Mouse (Mus musculus) hindbrain, postnatal 0 days (tissue): Measurements from ENCODE around the gene Gm10647. TPM values are rescaled to one million over a fixed set of nuclear protein-coding genes. Genes with fewer than 3 reads are reported as not detected.
A peak's percentile ranks its signal among the peaks of the same experiment; 100 is the strongest.
"Not testable (repeated sequence)": the region's sequence is repeated elsewhere in the genome, so short reads cannot be mapped to it uniquely, and the experiment has no call there.

ENCODE experiments used
- ATAC-seq: fragments of 200-750 bp; cut with Nextera tagmentation; 2 replicates; pipeline ENCODE4 v1.8.0; 2017; ENCODE audit warnings: mild to moderate bottlenecking, moderate TSS enrichment, moderate library complexity
- DNase-seq: peaks from one replicate; pipeline ENCODE4 v3.0.0-alpha.2; 2015; ENCODE audit warnings: low spot score
- H3K27ac ChIP-seq: fragments of 300-500 bp; sonication (generic); 2 replicates; pipeline ENCODE4 v1.5.1; 2014; ENCODE audit warnings: mild to moderate bottlenecking
- H3K27me3 ChIP-seq: fragments of 300-500 bp; sonication (generic); 2 replicates; pipeline ENCODE4 v1.6.1; 2014; ENCODE audit warnings: low read length, mixed read lengths; ENCODE audit not compliant: insufficient read depth
- H3K36me3 ChIP-seq: fragments of 300-500 bp; sonication (generic); 2 replicates; pipeline ENCODE4 v1.6.1; 2014; ENCODE audit warnings: low read length, mixed read lengths; ENCODE audit not compliant: insufficient read depth
- H3K4me1 ChIP-seq: fragments of 300-500 bp; sonication (generic); 2 replicates; pipeline ENCODE4 v1.6.1; 2014; ENCODE audit warnings: antibody characterized with exemption, low read length, mixed read lengths; ENCODE audit not compliant: insufficient read depth
- H3K4me2 ChIP-seq: fragments of 300-500 bp; sonication (generic); 2 replicates; pipeline ENCODE4 v1.6.1; 2014; ENCODE audit warnings: low read depth, mild to moderate bottlenecking, low read length, moderate library complexity, mixed read lengths
- H3K4me3 ChIP-seq: fragments of 300-500 bp; sonication (generic); 2 replicates; pipeline ENCODE4 v1.5.1; 2014; ENCODE audit warnings: low read length
- H3K9ac ChIP-seq: fragments of 300-500 bp; sonication (generic); replicated peaks from 2 replicates; pipeline ENCODE4 v1.6.1; 2014; ENCODE audit warnings: mild to moderate bottlenecking, low read length, moderate library complexity, mixed read lengths
- H3K9me3 ChIP-seq: fragments of 300-500 bp; sonication (generic); 2 replicates; pipeline ENCODE4 v1.6.1; 2016; ENCODE audit warnings: low read length, mixed read lengths
- CTCF ChIP-seq: IDR thresholded peaks from 2 replicates; pipeline ENCODE4 v1.5.1; 2016; ENCODE audit warnings: antibody characterized with exemption, control low read depth, low read depth
- WGBS: fragments of 180-500 bp; shearing (Covaris S2); extraction: QIAGEN DNeasy Blood & Tissue Kit; methylation state at CpG from one replicate; pipeline ENCODE4 v1.1.7; 2014; 5-methylcytosine and 5-hydroxymethylcytosine counted together
- polyA plus RNA-seq: library from polyadenylated mRNA; unstranded; fragments of >200 nt; fragmentation: Nextera tagmentation; extraction: Ambion mirVana; gene quantifications from 2 replicates; pipeline ENCODE4 v1.2.1, GENCODE M21; 2015
- total RNA-seq: library from RNA; depleted of rRNA; stranded (reverse); fragments of >200 nt; gene quantifications from 2 replicates; pipeline ENCODE4 v1.2.3, GENCODE M21; 2014

Gm10647 gene
- total and polyA plus RNA-seq, 2 experiments from 2014 or later, result 0.45 to 0.99 TPM

DNA sequence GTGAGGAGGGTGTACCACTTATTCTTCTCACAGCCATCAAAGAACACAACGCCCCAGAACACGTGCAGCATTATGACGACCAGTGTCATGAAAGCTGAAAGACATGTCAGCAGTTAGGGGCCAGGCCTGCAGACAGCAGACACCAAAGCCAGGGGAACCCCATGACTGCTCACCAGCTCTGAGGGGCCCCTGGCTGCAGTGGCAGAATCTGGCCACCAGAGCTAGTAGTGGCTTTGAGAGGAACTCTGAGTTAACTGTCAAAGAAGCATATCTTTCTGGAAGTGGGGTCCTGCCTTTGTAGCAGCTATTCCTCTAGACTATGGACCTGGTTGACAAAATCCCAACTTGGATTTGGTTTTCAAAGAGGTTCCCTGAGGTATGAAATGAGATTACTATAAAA, 12.3 kb upstream of the Gm10647 start:
- not testable (repeated sequence) for H3K4me2 ChIP-seq, H3K4me3 ChIP-seq, H3K9ac ChIP-seq, DNase-seq, H3K9me3 ChIP-seq, H3K27ac ChIP-seq, H3K36me3 ChIP-seq, H3K4me1 ChIP-seq, H3K27me3 ChIP-seq, ATAC-seq
- WGBS, result no CpG with 5 or more reads among the region's 3 CpGs
- peak; percentile 46 for TF ChIP-seq CTCF

GRCm38 (mm10) chr9:66787821-66788220, 9.0 kb upstream of the Gm10647 start:
- Histone ChIP-seq H3K4me1 (no peaks in the 10 kb centered on the region), H3K27me3 (no peaks in the 10 kb centered on the region), H3K9me3 (no peaks in the 10 kb centered on the region), H3K9ac (no peak overlapping the region), H3K4me3 (no peak overlapping the region), H3K4me2 (no peak overlapping the region), H3K36me3 (peaks cover 4% of the 10 kb centered on the region; the same call in 1 of the 2 replicates), H3K27ac (no peak overlapping the region)
- DNase-seq (peak; percentile 85), ATAC-seq (0 out of 2 replicates have a peak, but pooled peaks have one; percentile 45)
- peak; percentile 77 for TF ChIP-seq CTCF
- WGBS, result 5% methylated on average over 2 of the region's 2 CpGs

- no peaks in the 10 kb centered on the region for H3K4me1 ChIP-seq
- peak overlapping the region; percentile 64 for H3K4me2 ChIP-seq
- H3K27me3 ChIP-seq, result no peaks in the 10 kb centered on the region
- 2% methylated on average over 43 of the region's 43 CpGs for WGBS
- ATAC-seq (peak; percentile 61), DNase-seq (peak; percentile 67)
- H3K9ac ChIP-seq, result peak overlapping the region; percentile 71
- H3K9me3 ChIP-seq, result no peaks in the 10 kb centered on the region
- no peak for TF ChIP-seq CTCF
- peak overlapping the region; percentile 89 for H3K27ac ChIP-seq
- 0 out of 2 replicates have a peak, but pooled peaks cover 4% of the 10 kb centered on the region for H3K36me3 ChIP-seq
- H3K4me3 ChIP-seq, result peak overlapping the region; percentile 79
These were observed 2.0 kb upstream of the Gm10647 start for GRCm38 (mm10) chr9:66794629-66795463.

DNA sequence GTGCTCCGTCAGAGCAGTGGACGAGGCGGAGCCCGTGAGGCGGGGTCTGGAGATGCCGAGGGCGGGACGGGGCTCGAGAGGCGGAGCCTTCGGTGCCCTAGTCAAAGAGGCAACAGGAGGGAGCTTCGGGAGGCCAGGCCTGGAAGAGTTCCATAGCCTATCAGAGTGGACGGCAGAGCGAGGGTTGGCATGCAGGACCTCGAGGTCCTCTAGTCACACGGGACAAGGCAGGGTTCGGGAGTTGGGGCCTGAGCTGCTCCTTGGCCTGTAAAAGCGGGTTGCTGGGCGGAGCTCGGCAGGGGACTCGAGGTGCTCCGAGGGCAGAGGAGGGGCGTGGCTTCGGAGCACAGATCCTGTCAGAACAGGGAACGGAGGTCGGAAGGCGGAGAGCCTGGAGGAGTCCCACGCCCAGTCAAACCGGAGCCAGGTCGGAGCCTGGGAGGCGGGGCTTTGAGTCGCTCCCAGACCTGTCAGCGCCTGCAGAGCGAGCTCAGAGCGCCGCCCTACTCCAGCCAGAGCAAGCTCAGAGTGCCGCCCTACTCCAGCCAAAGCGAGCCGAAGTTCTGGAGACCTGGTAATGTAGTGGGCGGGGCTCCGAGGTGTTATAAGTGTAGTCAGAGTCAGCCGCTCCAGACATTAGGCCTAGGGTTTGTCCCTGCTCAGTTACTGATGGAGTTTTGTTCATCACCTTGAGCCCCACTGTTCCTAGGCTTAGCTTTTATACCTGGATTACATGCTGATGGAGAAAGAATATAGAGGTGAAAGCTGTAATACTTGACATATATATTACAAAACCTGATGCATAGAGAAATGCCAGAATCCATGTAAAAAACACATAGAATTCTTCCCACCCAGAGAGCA, 1.1 kb upstream of the Gm10647 start, which contains the start of gene Aph1b:
Gene Aph1b, minus strand, starts transcription at position 27 of the 861 bp plus-strand sequence.
- Histone ChIP-seq H3K9me3 (no peaks in the 10 kb centered on the region), H3K36me3 (no peaks in the 10 kb centered on the region), H3K4me1 (no peaks in the 10 kb centered on the region), H3K4me3 (peak within 1 kb of the TSS; percentile 79), H3K27me3 (no peaks in the 10 kb centered on the region), H3K9ac (peak within 1 kb of the TSS; percentile 71), H3K27ac (peak within 1 kb of the TSS; percentile 89), H3K4me2 (peak within 1 kb of the TSS; percentile 64)
- TF ChIP-seq CTCF, result no peak
- DNase-seq (peak; percentile 97), ATAC-seq (peak; percentile 98)
- WGBS, result under 1% methylated on average over 41 of the region's 42 CpGs

DNA sequence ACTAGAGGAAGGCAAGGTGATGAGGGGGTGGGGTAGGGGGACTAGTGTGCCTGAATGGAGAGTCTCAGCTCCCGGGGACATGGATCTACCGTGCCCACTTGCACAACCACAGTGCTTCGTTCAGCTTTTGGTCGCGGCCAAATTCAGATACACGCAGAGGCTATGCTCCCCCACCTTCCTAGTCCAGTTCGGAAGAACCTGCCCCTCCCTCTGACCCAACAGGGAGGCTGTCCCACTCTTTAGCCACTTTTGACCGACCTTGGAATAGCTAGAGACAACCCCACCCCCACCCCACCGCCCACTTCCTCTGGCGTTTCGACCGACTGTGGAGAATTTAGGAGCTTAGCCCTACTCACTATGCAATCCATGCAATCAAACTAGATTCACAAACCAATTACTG, 5.1 kb downstream of the Gm10647 start:
- no peak overlapping the region for H3K9ac ChIP-seq
- H3K4me3 ChIP-seq, result no peak overlapping the region
- WGBS, result 59% methylated on average over 12 of the region's 12 CpGs
- H3K4me1 ChIP-seq, result no peaks in the 10 kb centered on the region
- no peaks in the 10 kb centered on the region for H3K36me3 ChIP-seq
- no peak overlapping the region for H3K27ac ChIP-seq
- H3K4me2 ChIP-seq, result no peak overlapping the region
- H3K9me3 ChIP-seq, result no peaks in the 10 kb centered on the region
- no peaks in the 10 kb centered on the region for H3K27me3 ChIP-seq
- ATAC-seq (no peak), DNase-seq (no peak)
- no peak for TF ChIP-seq CTCF

DNA sequence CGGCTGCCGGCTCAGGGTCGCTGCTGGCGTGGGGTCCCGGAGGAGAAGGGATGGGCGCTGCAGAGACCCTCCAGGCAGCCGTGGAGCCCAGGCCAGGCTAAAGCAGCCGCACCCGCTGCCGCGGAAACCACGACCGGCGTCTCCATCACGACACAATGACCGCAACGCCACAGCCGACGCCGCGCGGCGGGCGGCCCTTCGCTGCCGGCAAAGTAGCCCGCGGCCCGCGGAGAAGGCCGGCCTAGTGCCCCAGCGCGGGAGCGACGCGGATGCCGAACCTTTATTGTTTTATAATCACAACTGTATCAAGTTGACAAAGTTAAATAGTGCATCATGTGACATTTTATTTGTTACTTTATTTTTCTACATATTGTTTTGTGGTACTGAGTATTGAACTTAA, 9.1 kb downstream of the Gm10647 start:
- H3K36me3 ChIP-seq, H3K27ac ChIP-seq, H3K4me1 ChIP-seq, ATAC-seq, H3K27me3 ChIP-seq, H3K9ac ChIP-seq, H3K9me3 ChIP-seq: not testable (repeated sequence)
- Histone ChIP-seq H3K4me3 (peak overlapping the region; percentile 28), H3K4me2 (peak overlapping the region; percentile 50)
- WGBS, result 2% methylated on average over 30 of the region's 37 CpGs
- DNase-seq, result peak; percentile 37
